Mouse (Mus musculus): Measurements from ENCODE around the gene Gm21776. TPM values are rescaled to one million over a fixed set of nuclear protein-coding genes. Genes with fewer than 3 reads are reported as not detected.
"Not testable (repeated sequence)": the region's sequence is repeated elsewhere in the genome, so short reads cannot be mapped to it uniquely, and the experiment has no call there.

The Gm21776 gene
- not detected in 2 replicates for polyA plus RNA-seq (2012; rRNA removed)

DNA sequence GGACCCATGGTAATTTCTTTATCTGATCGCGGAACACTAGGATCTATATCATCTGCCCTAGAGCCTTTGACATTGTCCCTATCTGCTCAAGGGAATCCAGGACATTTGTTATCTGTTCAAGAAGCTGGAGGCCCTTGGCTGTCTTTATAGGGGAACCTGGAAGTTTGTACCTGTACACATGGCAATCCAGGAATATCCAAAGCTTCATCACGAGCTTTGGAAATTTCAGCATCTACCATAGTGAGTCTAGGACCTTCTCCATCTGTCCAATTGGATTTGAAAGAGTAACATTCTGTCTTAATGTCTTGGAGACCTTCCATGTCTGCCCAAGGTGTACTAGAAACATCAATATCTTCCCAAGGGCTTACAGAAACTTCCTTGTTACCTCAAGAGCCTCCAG, at the start of gene Gm21776:
Gene Gm21776, plus strand, starts transcription at position 301 of the 400 bp plus-strand sequence.
- no CpG with 5 or more reads among the region's 3 CpGs for WGBS
- H3K4me3 ChIP-seq (ENCODE audit: low read depth, low read length); H3K27ac ChIP-seq (ENCODE audit: insufficient read depth, low read depth, low read length); H3K36me3 ChIP-seq (ENCODE audit: control insufficient read depth, insufficient read depth, low read length); H3K27me3 ChIP-seq (ENCODE audit: control insufficient read depth, insufficient read depth, low read length); H3K4me1 ChIP-seq (ENCODE audit: control insufficient read depth, insufficient read depth, insufficient read length, low read length): not testable (repeated sequence)
